Mouse (Mus musculus): ENCODE data around the gene Nsl1.

Nsl1 gene

DNA sequence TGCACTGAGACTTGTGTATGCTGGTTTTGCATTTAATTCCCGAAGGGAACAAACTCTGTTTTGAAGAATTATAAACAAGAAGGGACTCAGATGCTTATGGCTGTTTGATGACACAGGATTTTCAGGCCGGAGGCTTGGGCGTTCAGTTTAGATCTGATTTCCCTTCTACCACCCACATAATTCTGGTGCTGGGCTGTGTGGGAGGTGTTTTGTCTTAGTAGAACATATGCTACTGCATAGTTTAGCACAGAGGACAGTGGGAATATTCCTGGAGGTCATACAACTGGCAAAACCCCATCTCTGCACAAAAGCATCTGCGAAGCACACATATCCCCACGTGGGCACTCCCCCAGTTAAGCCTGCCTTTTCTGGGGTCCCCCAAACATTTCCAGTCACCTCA, 30.8 kb downstream of the Nsl1 start:
- peak; percentile 56 to 85 for DNase-seq (ENCODE audit: low spot score in 2 of 2)

- DNase-seq (ENCODE audit: low spot score in 2 of 2) = peak in 1 of 2 experiments; percentile 37
These were observed 32.2 kb downstream of the Nsl1 start for GRCm38 (mm10) chr1:191095019-191095418.

DNA sequence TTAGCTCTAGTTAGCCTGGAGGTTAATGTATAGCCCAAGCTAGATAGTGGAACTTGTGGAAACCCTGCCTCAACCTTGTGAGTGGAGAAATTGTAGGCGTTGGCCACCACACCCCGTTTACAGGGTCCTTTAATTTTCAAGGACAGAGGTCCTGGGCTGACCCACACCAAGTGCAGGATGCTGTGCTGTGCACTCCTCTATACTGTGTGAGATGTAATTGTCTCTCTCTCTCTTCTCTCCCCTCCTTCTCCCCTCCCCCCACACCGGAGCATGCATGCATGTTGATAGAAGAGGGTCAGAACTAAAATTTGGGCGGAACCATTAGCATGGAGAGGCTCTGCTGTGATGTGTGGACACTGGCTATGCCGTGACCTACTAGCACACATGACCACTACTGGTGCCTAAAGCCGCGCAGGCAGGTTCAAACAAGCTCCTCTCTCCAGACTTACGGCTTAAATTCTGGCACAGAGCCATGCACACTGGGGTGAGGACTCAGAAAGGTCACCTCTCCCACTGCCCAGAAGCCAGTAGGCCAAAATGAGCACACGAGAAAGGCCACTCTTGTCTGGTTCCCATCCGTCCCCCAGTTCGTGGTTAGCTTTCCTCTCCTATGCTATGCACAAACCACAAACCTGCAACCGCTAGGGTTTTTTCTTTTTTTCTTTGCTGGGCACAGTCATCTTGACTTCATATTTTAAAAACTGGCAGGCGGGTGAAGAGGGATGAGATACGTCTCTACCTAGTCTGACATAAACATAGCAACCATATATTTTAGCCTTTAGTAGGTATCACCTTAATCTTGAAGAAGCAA, 34.3 kb downstream of the Nsl1 start:
- no peak for DNase-seq (ENCODE audit: low spot score in 2 of 2)

DNA sequence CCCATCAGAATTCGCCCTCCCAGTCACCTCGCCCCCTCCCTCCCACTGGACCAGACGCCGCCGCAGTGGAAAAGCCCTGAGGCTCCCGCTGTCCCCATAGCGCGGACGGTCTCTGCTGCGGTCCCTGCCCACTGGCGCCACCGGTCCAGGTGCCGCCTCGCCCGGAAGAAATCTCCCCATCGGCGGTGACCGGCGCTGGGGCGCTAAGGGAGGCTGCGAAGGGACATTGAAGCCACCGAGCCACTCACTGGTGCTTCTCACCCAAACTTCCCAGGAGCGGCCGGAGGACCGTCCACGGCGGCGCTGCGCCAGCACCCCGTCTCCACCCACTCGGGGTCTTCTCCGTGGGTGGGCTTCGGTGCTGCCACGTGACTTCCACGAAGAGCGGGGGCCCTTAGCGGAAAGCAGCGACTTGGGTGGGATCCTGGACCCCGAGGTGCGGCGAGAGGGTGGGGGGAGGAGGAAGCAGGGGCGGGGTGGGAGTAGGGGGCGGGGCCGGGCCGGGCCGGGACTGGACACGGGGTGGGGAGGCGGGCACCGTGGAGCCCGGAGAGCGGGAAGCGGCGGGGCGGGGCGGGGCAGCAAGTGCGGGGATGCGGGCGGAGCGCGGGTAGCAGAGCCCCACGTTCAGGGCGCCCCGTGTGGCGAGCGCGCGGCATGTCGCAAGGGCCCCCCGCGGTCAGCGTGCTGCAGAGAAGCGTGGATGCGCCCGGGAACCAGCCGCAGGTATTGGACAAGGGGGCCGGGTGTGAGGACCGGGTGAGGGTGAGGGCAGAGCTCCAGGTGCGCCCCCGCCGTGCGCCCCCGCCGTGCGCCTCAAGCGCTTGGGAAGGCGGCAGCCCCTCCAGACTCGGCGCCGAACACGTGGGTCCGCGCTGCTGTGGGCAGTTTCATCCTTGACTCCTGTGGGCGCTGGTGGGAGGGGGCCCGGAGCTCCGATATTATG, 35.3 kb downstream of the Nsl1 start, which contains the start of gene Batf3:
Gene Batf3, plus strand, starts transcription at position 46 of the 946 bp plus-strand sequence.
- no peak for DNase-seq (ENCODE audit: low spot score in 2 of 2)

DNA sequence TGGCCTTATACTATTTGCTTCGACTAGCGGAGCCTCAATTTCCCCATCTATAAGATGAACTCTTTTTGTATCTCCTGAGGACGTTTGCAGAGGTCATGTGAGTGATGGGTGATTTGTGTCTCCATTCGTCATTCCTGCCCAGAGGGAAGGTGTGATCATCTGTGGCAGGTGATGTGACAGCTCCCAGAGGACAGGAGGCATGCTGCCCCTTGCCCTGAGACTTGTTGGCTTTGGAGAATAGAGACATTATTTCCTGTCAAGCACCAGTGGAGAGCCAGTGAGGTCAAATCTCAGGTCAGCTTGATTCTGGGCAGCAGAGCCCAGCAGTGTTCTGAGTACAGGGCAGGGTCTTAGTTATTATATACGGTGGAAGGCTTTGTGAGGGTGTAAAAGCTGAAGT, 36.3 kb downstream of the Nsl1 start:
- DNase-seq (ENCODE audit: low spot score in 2 of 2) = no peak

DNA sequence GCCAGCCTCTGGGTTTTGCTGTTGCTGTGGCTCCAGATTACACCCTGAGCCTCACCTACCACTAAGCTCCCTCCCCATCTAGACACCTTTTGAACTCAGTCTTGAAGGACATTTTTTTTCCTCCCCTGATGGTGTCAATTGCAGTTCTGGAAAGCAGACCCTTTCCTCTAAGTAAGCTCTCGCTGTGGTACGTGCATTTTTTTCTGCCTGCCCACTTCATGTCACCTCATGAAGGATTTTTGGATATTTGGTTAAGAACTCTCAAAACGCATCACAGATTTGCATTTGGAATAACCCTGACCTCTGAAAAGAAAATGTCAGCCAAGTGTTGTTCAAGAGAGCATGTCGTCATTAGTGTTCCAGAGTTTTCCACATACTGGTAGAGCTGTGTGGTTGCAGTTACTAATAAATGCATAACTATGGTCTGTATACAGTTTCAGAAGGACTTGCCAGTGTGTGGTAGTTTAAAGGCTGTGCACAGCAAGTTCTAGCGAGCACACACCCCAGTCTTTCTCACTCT, 37.0 kb downstream of the Nsl1 start:
- DNase-seq (ENCODE audit: low spot score in 2 of 2) = no peak

DNA sequence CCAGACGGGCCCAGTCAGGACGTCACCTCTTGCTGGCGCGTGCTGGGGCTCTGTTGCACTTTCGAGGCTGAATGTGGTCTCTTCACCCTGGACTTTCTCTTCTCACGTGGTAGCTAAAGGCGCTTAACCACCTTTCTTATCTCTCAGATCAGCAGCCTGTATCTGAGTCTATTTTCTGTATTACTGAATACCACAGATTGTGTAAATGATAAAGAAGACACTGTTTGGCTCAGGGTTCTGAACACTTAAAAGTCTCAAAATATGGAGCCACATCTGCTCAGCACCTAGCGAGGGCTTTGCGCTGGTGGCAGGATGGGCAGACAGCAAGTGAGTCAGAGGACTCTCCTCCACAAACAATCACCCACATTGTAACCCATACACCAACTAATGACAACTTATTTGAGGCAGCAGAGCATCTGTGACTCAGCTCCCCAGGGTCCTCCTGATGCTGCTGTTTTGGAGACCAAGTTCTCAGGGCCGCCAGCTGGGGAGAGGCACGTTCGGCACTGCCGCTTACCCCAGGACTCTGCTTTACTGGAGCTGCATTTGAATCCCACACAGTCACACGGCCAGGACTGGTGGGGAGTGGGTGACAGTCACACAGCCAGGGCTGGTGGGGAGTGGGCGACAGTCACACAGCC, 40.0 kb downstream of the Nsl1 start:
- DNase-seq (ENCODE audit: low spot score in 2 of 2) = no peak

DNA sequence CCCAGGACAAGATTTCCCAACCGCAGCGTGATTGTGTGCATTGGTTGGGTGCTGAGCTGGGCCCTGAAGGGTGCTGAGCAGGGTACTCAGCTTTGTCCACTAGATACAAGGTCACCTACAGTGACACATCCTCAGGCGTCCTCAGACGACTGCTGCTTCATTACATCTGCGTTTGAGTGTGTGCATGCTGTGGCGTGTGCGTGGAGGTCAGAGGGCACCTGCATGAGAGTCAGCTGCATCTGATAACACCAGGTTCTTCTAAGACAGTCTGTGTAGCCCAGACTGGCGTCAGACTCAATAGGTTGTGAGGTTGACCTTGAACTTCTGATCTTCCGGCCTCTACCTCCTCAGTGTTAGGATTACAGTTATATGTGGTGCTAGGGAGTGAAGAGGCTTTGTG, 42.4 kb downstream of the Nsl1 start:
- no peak for DNase-seq (ENCODE audit: low spot score in 2 of 2)

- no peak for DNase-seq (ENCODE audit: low spot score in 2 of 2)
These were observed 44.5 kb downstream of the Nsl1 start for GRCm38 (mm10) chr1:191107306-191107705.

GRCm38 (mm10) chr1:191109907-191110306, 47.1 kb downstream of the Nsl1 start:
- DNase-seq (ENCODE audit: low spot score in 2 of 2) = no peak

DNA sequence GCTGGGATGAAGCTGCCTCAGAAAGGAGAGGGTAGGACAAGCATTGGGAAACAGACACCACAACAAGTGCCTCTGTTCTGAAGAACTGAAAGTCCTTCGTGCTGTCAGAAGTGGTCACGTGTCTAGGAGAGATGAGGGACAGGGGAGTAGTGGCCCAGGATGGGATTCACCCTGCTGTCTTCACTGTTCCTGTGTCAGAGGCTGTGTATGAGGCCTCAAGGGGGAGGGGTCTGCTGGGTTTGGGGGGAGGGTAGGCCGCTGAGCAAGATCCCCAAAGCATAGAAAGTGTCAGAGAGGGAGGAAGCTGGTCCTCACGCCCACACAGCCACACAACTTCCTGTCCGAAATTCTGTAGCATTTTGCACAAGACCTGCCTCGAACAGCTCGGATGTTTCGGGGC, 48.3 kb downstream of the Nsl1 start:
- no peak for DNase-seq (ENCODE audit: low spot score in 2 of 2)

DNA sequence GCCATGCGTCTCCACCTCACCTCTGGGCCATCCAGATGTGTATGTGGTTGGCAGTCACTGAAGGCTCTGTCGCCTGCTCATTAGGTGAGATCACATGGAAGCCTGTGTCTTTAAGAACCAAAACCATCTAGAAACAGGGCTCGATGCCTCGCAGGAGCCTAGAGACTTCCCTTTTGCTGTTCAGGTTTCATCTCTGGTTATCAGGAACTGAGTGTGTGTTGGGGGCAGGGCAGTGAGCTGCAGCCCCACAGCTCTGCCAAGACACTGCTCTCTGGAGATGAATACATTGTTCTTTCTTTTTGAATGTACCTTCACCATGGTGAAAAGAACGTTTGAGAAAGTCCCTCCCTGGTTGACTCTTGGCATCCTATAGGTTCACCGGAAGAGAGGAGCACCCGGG, 52.1 kb downstream of the Nsl1 start:
- no peak for DNase-seq (ENCODE audit: low spot score in 2 of 2)

DNA sequence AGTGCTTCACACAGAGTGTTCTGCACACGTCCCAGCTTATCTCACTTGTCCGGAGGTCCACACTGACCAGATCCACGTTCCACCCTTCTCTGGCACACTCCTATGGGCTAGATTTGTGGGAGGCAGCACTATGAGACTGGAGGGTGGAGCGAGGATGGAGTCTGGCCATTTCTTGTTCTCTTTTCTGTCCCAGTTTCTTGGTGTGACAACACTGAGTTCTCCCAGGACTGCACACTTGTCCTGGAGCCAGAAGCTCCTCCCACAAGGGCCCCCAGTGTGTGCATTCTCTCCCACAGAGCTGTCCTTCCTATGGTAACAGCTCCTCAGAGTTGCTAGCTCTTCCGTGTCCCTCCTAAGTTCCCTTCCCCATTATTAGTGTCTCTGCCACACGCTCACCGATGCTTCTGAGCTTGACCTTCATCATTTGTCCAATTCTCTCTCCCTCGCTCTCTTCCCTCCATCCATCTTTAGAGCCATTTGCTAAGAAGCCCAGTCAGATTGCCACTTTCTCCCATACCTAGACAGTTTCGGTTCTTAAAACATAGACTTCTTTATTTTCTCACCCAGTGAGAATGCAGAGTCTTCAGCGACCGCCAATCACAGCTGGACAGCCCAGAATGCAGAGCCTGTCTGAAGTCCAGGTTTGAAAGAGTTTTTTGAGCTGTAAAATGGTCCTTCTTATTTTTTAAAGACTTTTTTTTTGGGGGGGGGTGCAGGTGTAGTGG, 52.9 kb downstream of the Nsl1 start:
- no peak for DNase-seq (ENCODE audit: low spot score in 2 of 2)

DNA sequence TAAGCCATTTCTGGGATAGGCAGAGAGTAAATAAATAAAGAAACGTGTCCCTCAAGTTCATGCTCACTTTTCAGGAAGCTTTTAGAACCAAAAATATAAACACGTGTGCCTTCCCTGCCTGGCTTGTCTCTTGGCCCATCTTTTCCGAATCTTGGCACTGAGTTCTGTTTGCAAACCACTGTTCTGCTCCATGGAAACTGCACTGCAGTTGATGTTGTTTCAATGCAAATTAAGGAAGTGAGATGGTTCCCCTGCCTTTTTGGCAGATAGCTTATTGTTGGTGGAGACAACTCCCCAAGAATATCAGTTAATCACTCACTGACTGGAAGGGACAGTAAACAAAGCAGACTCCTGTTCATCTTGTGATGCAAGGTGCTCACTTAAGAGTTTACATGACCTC, 59.9 kb downstream of the Nsl1 start:
- peak in 1 of 2 experiments; percentile 18 for DNase-seq (ENCODE audit: low spot score in 2 of 2)

- DNase-seq (ENCODE audit: low spot score in 2 of 2) = no peak
These were observed 60.9 kb downstream of the Nsl1 start for GRCm38 (mm10) chr1:191123696-191124095.

- DNase-seq (ENCODE audit: low spot score in 2 of 2) = no peak
These were observed 61.5 kb downstream of the Nsl1 start for GRCm38 (mm10) chr1:191124288-191124687.

DNA sequence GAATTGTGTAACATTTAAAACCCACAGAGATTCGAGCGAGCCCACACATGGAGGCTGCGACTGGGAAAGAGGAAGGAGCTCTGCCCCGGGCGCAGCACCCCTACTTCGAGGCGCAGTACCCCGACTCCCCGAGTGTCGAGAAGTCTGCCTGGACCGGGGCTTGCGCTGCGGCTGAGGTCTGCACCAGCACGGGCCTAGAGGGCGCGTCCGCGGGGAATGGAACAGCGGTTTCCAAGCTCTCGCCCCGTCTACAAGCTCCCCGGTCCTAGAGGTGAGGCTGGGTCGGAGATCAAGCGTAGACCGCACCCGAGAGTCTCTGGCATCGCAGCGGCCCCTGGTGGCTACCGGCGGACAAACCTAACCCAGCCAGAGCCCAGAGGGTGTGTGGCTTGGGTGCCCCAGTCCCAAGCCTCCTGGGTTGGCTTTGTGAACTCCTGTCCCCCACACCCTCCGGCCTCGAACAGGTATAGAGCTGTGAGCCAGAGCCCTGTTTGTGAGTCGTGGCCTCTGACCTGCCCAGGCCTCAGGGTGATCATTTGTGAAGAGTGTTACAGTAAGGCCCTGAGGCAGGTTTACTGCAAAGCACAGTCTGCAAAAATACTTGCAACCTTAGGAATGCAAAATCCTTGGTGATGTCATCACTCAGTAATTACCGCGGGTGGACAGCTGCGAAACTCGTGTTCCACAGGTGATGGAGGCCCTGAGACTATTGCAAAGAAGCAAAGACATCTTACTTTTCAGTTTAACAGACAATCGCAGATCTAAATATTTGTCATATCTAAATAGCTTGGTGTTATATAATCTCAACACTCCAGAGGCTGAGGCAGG, 63.2 kb downstream of the Nsl1 start:
- DNase-seq (ENCODE audit: low spot score in 2 of 2) = peak in 1 of 2 experiments; percentile 37

DNA sequence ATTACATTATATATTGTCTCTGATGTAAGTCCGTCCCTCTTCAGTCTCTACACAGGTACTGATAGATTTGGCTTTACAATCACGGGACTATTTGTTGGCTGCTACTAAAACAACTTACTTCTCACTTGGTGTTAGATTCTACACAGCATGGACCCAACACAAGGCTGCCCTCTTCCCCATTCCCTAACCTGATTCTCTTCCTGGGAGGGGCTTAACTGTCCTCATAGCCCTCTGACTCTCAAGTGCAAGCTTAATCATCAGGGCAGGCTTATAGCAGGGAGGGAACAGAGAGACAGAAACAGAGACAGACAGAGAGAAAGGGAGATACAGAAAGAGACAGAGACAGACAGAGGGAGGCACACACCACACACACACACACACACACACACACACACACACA, 68.9 kb downstream of the Nsl1 start:
- no peak for DNase-seq (ENCODE audit: low spot score in 2 of 2)

- no peak for DNase-seq (ENCODE audit: low spot score in 2 of 2)
These were observed 69.4 kb downstream of the Nsl1 start for GRCm38 (mm10) chr1:191132240-191132639.

GRCm38 (mm10) chr1:191132934-191133333, 70.1 kb downstream of the Nsl1 start:
- DNase-seq (ENCODE audit: low spot score in 2 of 2) = no peak

Measured in frontal cortex, postnatal 36 days (tissue).